Mouse (Mus musculus) activated CD4-positive, CD25-positive, alpha-beta regulatory T cell, adult 4 months (primary cell): ENCODE results near the gene Zfp800. TPM values are rescaled to one million over a fixed set of nuclear protein-coding genes. Genes with fewer than 3 reads are reported as not detected.

Experiments
- ATAC-seq: one replicate; pipeline ENCODE4 v1.8.0; 2017
- polyA plus RNA-seq, 2 experiments: library from polyadenylated mRNA; unstranded; fragments of 100-300 nt; shearing (Covaris generic); gene quantifications; one replicate each; pipeline ENCODE4 v1.2.1; 2017

Gene Zfp800
- polyA plus RNA-seq, 2 experiments from 2014 or later: 25.2 to 29.9 TPM

- ATAC-seq: no peak
Measured at GRCm38 (mm10) chr6:28396051-28396852, 1.6 kb downstream of the Zfp800 start.

GRCm38 (mm10) chr6:28389038-28389437 is 8.8 kb downstream of the Zfp800 start:
- ATAC-seq: no peak

DNA sequence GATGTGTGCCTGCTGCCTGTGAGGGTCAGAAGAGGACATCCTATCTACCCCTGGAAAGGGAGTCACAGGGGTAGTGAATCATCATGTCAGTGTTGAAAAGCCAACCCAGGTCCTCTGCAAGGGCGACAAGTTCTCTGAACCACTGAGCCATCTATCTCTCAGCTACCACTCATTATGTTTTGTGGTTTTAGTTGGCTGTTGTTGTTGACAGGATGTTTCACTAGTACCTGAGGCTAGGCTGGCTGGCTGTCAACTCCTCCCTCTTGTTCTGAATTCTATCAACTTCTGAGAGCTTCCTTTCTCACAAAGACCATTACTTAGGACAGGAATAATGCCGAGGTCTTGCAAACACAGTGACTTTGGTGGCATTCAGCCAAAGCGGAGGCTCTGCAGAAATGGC is 12.6 kb downstream of the Zfp800 start:
- ATAC-seq: peak; percentile 81

DNA sequence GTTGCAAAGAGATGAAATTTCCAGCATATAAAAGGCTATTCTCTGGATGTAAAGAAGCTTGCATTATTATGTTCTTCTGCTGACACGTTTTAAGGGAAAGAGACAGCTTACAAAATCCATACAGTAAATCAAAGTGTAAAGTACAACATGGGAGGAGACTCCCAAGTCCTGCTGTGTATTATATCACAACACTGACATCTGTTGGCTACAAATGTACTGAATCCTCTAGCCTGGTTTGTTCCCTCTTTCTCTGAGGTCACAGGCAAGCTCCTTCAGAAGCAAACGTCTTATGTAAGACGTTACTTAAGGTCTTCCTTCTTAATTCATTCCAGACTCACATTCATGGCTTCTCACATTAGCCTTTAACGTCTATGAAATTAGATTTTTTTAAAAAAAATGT is 15.8 kb downstream of the Zfp800 start:
- no peak for ATAC-seq

- no peak for ATAC-seq
Measured at GRCm38 (mm10) chr6:28369966-28370683, 27.7 kb downstream of the Zfp800 start.

DNA sequence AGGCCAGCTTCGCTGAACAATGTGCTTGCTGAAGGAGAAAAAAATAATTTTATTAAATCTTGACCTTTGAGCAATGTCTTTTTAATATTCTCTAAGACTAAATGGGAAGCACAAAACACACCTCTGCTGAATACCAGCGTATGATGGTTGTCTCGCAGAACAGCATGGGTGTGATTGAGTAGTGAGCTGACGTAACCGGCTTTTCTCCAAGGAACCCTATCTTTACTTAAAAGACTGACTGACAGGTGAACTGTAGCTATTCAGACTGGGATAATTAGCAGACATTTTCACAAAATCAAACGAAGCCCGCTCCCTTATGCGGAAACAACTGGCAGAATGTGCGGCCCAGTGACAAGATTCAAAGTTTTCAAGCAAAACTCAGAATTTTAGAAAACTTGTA is 30.2 kb downstream of the Zfp800 start:
- ATAC-seq: no peak

- no peak for ATAC-seq
Measured at GRCm38 (mm10) chr6:28351066-28351465, 46.7 kb downstream of the Zfp800 start.

GRCm38 (mm10) chr6:28345677-28346076 is 52.1 kb downstream of the Zfp800 start:
- no peak for ATAC-seq

GRCm38 (mm10) chr6:28345181-28345580 is 52.6 kb downstream of the Zfp800 start:
- ATAC-seq: no peak

DNA sequence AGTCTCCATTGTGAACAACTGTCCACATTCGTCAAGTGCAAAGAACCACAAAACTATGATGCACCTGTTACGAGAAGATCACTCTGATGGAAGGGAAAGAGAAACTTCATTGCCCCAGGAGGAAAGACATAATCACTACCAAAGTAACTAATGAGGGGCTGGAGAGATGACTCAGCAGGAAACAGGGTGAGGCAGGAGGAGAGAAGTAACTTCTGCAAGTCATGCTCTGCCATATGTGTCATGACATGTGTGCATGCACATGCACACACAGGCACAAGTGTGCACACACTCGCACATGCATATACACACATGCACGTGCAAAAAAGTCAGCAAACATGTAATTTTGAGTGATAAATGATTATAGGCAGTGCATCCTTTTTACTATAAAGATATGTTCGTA is 54.9 kb downstream of the Zfp800 start:
- no peak for ATAC-seq

DNA sequence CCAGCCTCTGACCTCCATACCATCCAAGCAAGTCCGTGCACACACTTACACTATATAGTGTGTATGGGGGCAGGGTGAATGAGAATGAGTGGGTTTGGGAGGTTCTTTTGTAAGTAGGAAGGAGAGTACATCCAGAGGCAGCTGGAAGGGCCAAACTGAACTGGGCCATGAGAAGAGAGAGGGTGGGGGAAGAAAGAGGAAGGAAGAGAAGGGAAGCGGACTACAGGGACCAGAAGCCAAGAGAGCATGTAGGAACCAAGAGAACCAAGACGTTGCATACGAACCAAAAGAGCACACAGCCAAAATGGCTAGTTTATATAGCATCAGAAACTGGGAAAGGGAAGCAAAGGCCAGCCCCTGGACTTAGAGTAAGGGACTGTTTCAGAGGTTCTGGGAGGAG is 56.6 kb downstream of the Zfp800 start:
- no peak for ATAC-seq

DNA sequence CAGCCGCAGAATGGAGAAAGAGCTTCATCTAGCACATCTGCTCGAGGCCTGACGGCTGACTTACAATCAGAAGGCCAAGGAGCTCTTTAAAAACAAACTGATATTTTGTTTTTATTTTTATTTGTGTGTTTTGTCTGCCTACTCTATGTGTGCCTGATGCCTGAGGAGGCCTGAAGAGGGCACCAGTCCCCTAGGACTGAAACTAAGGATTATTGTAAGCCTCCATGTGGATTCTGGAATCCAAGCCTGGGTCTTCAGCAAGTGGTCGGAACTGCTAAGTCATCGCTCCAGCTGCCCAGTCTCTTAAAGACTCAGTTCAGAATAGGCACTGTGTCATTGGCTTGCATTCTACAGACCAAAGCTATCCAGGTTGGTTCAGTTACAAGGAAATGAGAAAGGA is 58.4 kb downstream of the Zfp800 start:
- ATAC-seq: no peak

DNA sequence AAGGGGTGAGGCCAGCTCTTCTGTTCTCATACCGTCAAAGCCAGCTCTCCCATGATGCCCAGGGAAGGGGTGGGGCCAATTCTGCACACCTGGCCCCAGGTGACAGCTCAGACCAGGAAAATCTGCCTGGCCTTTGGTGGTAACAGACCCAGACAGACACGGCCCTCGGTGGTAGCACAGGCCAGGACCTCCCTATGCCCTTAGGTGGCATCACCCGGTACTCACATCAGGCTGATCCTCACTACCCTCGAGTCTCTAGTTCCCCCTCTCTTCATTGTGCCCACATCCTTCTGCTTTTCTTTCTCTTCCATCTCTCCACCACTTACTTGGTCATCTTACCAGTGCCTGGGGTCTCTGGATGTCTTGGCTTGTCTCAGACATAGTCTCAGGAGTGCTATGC is 64.1 kb downstream of the Zfp800 start:
- ATAC-seq: no peak

DNA sequence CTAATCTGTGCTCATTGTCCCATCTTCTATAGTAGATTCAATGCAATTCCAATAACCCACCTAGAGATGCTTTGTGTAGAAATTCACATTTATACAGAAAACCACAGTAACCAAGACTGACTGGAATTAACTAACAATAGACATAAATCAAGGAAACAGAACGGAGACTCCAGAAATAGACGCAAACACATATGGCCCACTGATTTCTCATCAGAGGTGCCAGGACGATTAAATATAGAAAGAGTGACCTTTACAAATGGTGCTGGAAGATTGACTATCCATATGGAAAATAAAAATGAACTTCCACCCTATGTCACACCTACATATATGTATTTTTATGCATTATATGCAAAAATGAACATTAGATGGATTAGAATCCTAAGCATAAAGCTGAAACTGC is 65.3 kb downstream of the Zfp800 start:
- ATAC-seq: no peak

GRCm38 (mm10) chr6:28329815-28330214 is 68.0 kb downstream of the Zfp800 start:
- no peak for ATAC-seq

DNA sequence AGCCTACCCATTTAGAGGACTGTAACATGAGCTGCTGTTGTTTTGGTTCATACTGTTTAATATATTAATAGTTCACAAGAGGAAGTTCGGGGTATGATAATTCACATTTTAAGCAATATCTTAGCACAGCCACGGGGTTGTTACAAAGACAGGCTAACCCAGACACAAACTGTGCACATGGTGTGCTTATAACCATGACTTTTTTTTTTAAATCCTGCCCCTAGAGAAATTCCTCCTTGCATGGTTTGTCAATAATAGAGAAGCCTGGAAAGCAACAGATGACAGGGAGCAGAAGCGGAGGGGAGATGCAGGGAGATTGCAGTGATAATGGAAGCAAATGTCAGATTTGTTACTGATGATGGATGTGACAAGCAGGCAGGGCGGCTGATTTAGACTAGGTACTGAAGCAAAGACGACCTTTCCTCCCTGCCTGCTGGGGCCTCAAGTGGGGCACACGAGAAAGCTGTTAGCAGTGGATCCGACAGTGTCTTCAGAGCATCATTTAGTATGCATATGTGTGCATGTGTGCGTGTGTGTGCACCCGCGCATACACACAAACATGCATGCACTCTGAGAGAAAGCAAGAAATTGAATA is 68.7 kb downstream of the Zfp800 start:
- ATAC-seq: no peak

DNA sequence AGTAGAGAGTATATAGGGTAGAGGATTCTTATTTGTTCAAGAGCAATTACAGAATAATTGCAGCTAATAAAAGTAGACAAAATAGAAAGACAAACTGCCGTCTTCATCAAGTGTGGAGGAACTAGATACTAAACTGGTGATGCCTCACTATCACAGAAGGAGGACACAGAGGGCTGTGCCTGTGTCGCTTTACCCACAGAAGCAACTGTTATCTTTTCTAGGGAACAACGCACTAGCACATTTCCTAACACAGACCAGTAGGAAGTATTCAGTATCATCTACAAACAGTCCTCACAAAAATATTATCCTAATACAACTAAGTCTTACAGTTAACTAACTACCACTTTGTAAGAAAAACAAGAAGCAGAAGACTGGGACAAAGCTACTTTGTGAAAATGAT is 71.1 kb downstream of the Zfp800 start:
- no peak for ATAC-seq

- peak; percentile 77 for ATAC-seq
Measured at GRCm38 (mm10) chr6:28322399-28322798, 75.4 kb downstream of the Zfp800 start.

DNA sequence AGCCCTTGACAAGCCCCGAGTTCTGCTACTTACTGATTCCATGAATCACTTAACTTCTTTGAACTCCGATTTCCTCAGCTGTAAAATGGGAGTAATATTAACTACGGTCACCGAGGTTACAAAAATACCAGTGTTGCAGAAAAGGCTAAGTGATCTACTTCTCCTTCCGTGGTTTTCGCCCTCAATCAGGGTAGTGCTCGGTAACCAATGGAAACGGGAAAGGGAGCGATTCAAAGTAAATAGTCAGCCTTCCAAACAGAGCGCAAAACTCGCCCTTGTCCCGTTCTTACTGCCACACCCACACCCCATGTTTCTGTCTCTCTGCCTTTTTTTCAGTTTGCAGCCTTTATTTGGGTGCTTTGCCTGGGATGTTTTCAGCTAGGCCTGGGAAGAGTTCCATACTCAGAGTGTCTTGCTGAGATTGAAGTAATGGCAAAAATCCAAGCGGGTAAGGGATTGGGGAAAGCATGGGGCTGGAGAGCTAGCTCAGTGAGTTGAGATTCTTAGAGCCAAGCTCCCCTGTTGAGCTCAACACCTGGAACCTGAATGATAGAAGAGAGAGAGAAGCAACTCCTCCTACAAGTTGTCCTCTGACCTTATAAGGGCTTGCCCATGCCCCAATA is 78.0 kb downstream of the Zfp800 start:
- no peak for ATAC-seq

GRCm38 (mm10) chr6:28318820-28319573 is 78.8 kb downstream of the Zfp800 start:
- ATAC-seq: peak; percentile 52

DNA sequence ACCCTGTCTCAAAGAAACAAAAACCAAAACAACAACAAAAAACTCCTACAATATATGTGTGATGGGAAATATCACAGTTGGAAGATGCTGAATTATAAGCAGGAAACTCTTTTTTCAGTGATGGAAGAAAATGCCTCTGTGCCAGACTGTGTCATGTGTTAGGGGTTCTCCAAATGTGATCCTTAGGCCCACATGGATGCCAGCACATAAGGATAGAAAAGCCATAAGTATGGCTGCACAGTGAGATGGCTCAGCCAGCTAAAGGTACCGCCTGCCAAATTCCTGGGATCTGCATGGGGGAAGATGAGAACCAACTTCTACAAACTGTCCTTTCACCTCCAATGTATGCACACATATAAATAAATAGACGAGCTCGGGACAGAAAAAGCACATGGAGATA is 82.6 kb downstream of the Zfp800 start:
- no peak for ATAC-seq

GRCm38 (mm10) chr6:28312067-28312466 is 85.7 kb downstream of the Zfp800 start:
- ATAC-seq: no peak

DNA sequence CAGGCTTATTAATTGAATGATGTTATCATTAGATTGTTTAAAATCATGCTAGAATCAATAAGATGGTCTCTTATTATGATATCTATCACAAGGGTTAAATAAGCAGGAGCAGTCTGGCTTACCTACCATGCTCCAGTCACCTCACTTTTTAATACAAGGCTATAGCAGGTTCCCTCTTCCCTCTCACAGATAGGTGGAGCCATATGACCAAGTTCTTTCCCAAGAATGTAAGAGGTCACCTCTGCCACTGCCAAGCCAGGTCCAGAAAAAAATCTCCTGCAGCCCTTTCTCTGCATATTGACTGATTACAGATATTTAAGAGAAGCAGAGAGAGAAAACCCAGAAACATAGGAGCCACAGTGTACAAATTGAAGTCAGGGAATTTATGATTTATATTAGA is 88.1 kb downstream of the Zfp800 start:
- ATAC-seq: no peak
